Mouse (Mus musculus) hindbrain, embryonic 13.5 days (tissue): ENCODE results near the gene Pfkm. TPM values are rescaled to one million over a fixed set of nuclear protein-coding genes. Genes with fewer than 3 reads are reported as not detected.

Source experiments
- ATAC-seq: fragments of 200-750 bp; cut with Nextera tagmentation; 2 replicates; pipeline ENCODE4 v1.8.0; 2017; ENCODE audit warnings: moderate TSS enrichment; ENCODE audit not compliant: low FRiP score
- H3K27ac ChIP-seq: fragments of 300-500 bp; sonication (generic); 2 replicates; pipeline ENCODE4 v1.5.1; 2015; ENCODE audit warnings: inconsistent platforms, mild to moderate bottlenecking, moderate library complexity
- H3K27me3 ChIP-seq: fragments of 300-500 bp; sonication (generic); 2 replicates; pipeline ENCODE4 v1.6.1; 2015; ENCODE audit warnings: mild to moderate bottlenecking, inconsistent platforms
- H3K36me3 ChIP-seq: fragments of 300-500 bp; sonication (generic); 2 replicates; pipeline ENCODE4 v1.6.1; 2015; ENCODE audit warnings: mild to moderate bottlenecking, inconsistent platforms
- H3K4me1 ChIP-seq: fragments of 300-500 bp; sonication (generic); replicated peaks from 2 replicates; pipeline ENCODE4 v1.6.1; 2015; ENCODE audit warnings: inconsistent platforms
- H3K4me2 ChIP-seq: fragments of 300-500 bp; sonication (generic); 2 replicates; pipeline ENCODE4 v1.6.1; 2015; ENCODE audit warnings: inconsistent platforms, mild to moderate bottlenecking, moderate library complexity
- H3K4me3 ChIP-seq: fragments of 300-500 bp; sonication (generic); 2 replicates; pipeline ENCODE4 v1.5.1; 2015; ENCODE audit warnings: mild to moderate bottlenecking, inconsistent platforms
- H3K9ac ChIP-seq: fragments of 300-500 bp; sonication (generic); 2 replicates; pipeline ENCODE4 v1.6.1; 2015; ENCODE audit warnings: mild to moderate bottlenecking, inconsistent platforms
- H3K9me3 ChIP-seq: fragments of 300-500 bp; sonication (generic); 2 replicates; pipeline ENCODE4 v1.6.1; 2016; ENCODE audit warnings: inconsistent platforms
- WGBS: fragments of 180-500 bp; shearing (Covaris S2); methylation state at CpG from one replicate; pipeline ENCODE4 v1.1.7; 2015; 5-methylcytosine and 5-hydroxymethylcytosine counted together
- polyA plus RNA-seq: library from polyadenylated mRNA; unstranded; fragments of >200 nt; fragmentation: Nextera tagmentation; extraction: Ambion mirVana; gene quantifications from 2 replicates; pipeline ENCODE4 v1.2.1, GENCODE M21; 2015

Gene Pfkm
- polyA plus RNA-seq: 70.1 and 70.2 TPM in 2 replicates

DNA sequence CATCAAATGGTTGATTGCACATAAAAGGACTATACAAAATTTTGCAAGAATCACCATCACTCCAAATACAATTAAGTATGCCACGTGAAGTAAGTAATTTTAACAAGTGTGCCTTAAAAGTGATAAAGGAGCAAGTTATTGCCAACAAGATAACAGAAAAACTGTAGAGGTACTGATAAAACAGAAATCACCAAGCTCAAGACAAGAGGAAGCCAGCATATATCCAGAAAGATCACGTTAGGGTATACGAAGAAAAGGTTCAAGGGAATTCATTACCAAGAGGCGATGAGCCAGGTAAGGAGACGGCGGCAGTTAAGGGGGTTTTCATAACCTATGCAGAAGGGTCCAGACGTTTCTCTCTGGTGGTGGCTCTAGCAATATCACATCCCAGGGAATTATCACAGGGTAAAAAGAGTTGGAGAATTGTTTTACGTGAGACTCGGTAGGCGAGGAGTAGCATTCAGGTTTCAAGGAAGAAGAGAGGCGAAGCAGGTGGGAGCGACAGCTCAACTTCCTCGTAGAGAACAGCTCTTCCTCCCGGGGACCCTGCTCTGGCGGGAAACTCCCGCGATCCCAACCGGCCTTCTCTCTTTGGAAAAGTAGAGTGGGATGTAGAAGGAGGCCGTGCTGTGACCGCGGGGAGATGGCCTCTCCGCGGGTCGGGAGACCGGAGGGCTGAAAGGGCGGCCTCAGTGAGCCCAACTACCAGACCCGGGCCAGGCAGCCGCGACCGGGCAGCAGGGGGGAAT, at the start of gene Pfkm:
Gene Pfkm (plus strand): TSS at position 218 of the 749 bp plus-strand sequence.
- no peak for ATAC-seq
- no peaks in the 10 kb centered on the region for H3K27me3 ChIP-seq
- peak within 1 kb of the TSS; percentile 95 for H3K27ac ChIP-seq
- H3K9ac ChIP-seq: peak within 1 kb of the TSS; percentile 92
- no peaks in the 10 kb centered on the region for H3K9me3 ChIP-seq
- under 1% methylated on average over 30 of the region's 30 CpGs for WGBS
- H3K4me3 ChIP-seq: peak within 1 kb of the TSS; percentile 89
- H3K36me3 ChIP-seq: peaks cover 9% of the 10 kb centered on the region; the same call in 1 of the 2 replicates
- peaks cover 21% of the 10 kb centered on the region for H3K4me1 ChIP-seq
- peak within 1 kb of the TSS; percentile 76 for H3K4me2 ChIP-seq

DNA sequence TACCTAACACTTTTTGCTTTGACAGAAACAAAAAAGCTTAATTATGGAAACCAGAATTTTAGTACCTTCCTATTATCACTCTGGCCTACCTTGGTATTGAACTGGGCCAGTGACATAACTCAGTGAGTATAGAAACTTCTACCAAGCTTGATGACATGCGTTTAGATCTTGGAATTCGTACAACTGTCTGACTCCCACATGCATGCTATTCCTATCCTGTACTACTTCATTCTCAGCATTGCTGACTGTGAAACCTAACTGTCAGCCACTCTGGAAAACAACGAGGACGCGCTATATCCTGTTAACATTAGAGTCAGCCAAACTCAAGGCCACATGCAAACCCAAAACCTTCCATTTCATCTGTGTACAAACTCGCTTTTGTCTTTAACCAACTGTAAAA, 48.4 kb upstream of the Pfkm start:
- Histone ChIP-seq H3K4me3 (no peak overlapping the region), H3K9ac (no peak overlapping the region), H3K9me3 (0 out of 2 replicates have a peak, but pooled peaks cover 5% of the 10 kb centered on the region), H3K36me3 (peaks cover 91% of the 10 kb centered on the region), H3K27me3 (no peaks in the 10 kb centered on the region), H3K27ac (no peak overlapping the region), H3K4me1 (no peaks in the 10 kb centered on the region), H3K4me2 (no peak overlapping the region)
- no peak for ATAC-seq
- 97% methylated on average over 6 of the region's 6 CpGs for WGBS

DNA sequence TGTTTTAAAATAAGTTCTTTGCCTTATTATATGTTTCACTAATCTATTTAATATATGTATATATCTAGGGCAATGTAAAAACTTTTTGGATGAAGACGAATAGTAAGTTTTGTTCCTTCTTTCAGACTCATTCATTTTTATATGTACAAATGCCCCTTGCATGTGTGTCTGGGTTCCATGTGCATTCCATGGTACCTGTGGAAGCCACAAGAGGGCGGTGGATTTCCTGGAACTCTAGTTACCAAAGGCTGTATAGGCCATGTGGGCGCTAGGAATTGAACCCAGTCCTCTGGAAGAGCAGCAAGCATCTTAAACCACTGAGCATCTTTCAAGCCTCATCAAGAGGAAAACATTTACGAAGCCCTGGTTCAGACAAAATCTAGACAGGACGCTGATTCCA, 48.0 kb upstream of the Pfkm start:
- Histone ChIP-seq H3K4me1 (no peaks in the 10 kb centered on the region), H3K27me3 (no peaks in the 10 kb centered on the region), H3K4me3 (no peak overlapping the region), H3K36me3 (peaks cover 91% of the 10 kb centered on the region), H3K4me2 (no peak overlapping the region), H3K9ac (no peak overlapping the region), H3K9me3 (0 out of 2 replicates have a peak, but pooled peaks cover 5% of the 10 kb centered on the region), H3K27ac (no peak overlapping the region)
- 94% methylated on average over 5 of the region's 5 CpGs for WGBS
- ATAC-seq: no peak

DNA sequence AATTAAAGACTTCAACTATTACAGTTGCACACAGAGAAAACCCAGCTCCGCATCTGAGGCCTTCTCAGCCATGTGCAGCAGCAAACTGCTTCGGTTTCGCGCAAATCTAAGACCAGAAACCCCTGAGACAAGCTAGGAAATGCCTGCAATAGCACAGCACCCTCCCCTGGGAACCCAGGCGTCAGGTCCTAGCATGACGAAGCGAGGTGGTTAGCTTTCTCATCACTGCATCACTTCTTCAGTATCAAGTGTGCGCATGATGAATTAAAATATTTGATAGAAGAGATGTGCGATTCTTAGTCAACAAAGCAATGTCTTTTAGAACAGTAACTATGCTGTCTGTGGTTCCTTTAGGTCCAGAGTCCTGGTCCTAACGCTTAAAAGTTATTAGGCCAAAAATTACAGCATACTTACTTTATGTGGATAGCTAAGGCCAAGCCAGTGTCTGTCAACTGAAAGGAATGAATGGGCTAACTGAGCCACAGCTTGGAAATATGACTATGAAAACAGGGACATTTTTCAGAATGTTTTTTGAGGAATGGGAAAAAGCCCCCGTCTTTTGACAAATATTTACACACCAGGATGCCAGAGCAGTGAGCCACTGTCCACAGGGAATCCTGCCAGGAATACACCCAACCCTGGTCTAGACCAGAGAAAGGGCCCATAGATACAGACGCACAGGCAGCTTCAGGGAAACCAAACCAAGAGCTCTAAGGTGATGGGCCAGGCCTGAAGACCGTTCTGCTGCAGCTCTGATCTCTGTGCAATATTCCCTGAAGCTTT, 43.3 kb upstream of the Pfkm start:
- H3K4me2 ChIP-seq: no peak overlapping the region
- peaks cover 83% of the 10 kb centered on the region for H3K36me3 ChIP-seq
- H3K9ac ChIP-seq: no peak overlapping the region
- no peaks in the 10 kb centered on the region for H3K4me1 ChIP-seq
- 0 out of 2 replicates have a peak, but pooled peaks cover 5% of the 10 kb centered on the region for H3K9me3 ChIP-seq
- ATAC-seq: no peak
- H3K4me3 ChIP-seq: no peak overlapping the region
- 89% methylated on average over 13 of the region's 13 CpGs for WGBS
- H3K27me3 ChIP-seq: no peaks in the 10 kb centered on the region
- H3K27ac ChIP-seq: no peak overlapping the region

DNA sequence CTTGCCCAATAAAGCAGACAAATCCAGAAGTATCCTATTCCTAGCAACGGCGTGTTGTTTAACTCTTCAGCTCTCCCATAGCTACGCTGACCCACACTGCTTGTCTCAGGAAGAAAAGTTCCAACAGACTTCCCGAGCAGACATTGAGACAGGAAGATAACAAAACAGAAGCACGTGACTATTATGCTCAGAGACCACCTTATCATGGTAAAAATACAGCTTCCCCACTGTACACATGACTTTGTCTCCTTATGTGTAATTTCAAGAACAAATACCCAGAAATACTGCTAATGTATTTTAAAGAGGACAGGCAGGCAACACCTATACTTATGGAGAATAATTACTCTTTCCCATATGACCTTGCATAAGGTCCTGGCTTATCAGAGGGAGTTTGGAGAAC, 40.7 kb upstream of the Pfkm start:
- Histone ChIP-seq H3K4me1 (no peaks in the 10 kb centered on the region), H3K4me3 (no peak overlapping the region), H3K27ac (no peak overlapping the region), H3K9me3 (no peaks in the 10 kb centered on the region), H3K4me2 (no peak overlapping the region), H3K36me3 (peaks cover 68% of the 10 kb centered on the region), H3K27me3 (no peaks in the 10 kb centered on the region), H3K9ac (no peak overlapping the region)
- no peak for ATAC-seq
- WGBS: 93% methylated on average over 5 of the region's 5 CpGs

DNA sequence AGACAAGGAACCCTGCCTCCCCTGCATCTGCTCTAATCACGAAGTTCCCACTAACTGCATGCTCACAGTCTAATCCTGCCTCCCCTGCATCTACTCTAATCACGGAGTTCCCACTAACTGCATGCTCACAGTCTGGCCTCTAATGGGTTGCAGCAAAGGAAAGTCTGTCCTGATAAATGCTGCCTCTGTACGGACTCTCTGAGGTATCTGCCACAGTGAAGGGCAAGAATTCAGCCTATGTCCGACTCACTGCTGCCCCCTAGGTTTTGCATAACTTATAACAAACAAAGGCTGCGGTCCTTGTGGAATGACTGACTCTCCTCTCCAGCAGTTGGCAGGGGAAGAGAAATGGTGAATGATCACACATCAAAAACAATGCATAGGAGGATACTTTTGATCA, 37.1 kb upstream of the Pfkm start:
- Histone ChIP-seq H3K27ac (no peak overlapping the region), H3K9ac (no peak overlapping the region), H3K4me2 (no peak overlapping the region), H3K9me3 (no peaks in the 10 kb centered on the region), H3K4me3 (no peak overlapping the region), H3K27me3 (no peaks in the 10 kb centered on the region), H3K36me3 (peaks cover 59% of the 10 kb centered on the region), H3K4me1 (no peaks in the 10 kb centered on the region)
- no peak for ATAC-seq
- WGBS: 34% methylated on average over 5 of the region's 5 CpGs

DNA sequence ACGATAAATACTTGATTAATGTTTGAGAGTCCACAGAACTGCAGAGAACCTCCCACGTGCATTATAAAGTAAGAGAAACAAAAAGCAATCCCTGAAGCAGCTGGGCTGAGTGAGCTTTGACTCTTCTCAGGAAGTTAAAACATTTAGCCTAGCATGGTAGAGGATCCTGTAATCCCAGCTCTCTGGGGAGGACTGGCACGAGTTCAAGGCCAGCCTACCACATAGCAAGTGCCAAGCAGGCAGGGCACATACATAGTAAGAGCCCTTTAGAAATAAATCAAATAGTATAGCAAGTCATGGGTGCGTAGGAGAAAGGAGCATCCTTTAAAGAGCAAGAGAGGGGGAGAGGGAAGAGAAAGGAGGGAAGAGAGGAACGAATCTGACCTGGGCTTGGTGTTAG, 26.5 kb upstream of the Pfkm start:
- no peaks in the 10 kb centered on the region for H3K27me3 ChIP-seq
- no peak overlapping the region for H3K9ac ChIP-seq
- no peak overlapping the region for H3K27ac ChIP-seq
- no peak overlapping the region for H3K4me3 ChIP-seq
- H3K36me3 ChIP-seq: peaks cover 77% of the 10 kb centered on the region
- no peaks in the 10 kb centered on the region for H3K9me3 ChIP-seq
- ATAC-seq: no peak
- no peak overlapping the region for H3K4me2 ChIP-seq
- no peaks in the 10 kb centered on the region for H3K4me1 ChIP-seq
- WGBS: 93% methylated on average over 5 of the region's 5 CpGs

DNA sequence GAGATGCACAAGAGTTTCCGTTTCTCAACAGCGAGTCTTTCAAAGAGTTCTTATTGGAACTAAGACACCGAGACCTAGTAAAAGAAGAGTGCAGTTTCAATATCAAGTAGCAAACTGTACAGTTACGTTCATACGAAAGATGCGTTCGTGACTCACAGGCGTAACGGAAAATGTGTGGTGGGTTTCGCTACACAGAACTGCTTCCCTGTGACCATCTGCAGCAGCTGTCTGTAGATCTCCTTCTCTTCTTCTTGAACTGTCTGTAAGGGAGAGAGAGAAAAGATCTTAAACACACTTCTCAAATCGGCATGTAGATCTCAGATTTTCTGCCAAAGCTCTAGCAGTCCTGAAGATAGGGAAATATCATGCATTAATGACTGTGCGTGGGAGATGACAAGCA, 25.8 kb upstream of the Pfkm start:
- Histone ChIP-seq H3K4me2 (no peak overlapping the region), H3K4me3 (no peak overlapping the region), H3K9ac (no peak overlapping the region), H3K36me3 (peaks cover 72% of the 10 kb centered on the region), H3K4me1 (no peaks in the 10 kb centered on the region), H3K9me3 (no peaks in the 10 kb centered on the region), H3K27me3 (no peaks in the 10 kb centered on the region), H3K27ac (no peak overlapping the region)
- WGBS: 97% methylated on average over 12 of the region's 12 CpGs
- ATAC-seq: no peak

DNA sequence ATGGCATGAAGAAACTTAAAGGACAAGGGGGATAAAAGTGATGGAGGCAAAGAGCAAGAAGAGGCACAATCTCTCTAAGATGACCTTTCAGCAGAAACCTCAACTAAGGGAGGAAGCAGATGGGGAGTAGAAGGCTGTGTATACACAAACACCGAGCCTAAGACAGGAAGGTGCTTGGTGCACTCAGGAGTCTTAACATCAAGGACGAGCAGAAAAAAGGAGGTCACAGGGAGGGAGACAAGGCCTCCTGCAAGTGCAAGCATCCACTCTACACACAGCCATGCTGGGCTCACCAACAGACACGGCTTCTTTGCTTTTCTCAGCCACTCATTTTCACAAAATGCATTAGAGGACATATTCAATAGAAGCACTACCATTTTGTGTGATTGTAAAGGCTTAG, 24.9 kb upstream of the Pfkm start:
- Histone ChIP-seq H3K4me1 (no peaks in the 10 kb centered on the region), H3K4me3 (no peak overlapping the region), H3K4me2 (no peak overlapping the region), H3K27me3 (no peaks in the 10 kb centered on the region), H3K27ac (no peak overlapping the region), H3K9ac (no peak overlapping the region), H3K9me3 (no peaks in the 10 kb centered on the region), H3K36me3 (peaks cover 70% of the 10 kb centered on the region)
- WGBS: 73% methylated on average over 3 of the region's 3 CpGs
- no peak for ATAC-seq

DNA sequence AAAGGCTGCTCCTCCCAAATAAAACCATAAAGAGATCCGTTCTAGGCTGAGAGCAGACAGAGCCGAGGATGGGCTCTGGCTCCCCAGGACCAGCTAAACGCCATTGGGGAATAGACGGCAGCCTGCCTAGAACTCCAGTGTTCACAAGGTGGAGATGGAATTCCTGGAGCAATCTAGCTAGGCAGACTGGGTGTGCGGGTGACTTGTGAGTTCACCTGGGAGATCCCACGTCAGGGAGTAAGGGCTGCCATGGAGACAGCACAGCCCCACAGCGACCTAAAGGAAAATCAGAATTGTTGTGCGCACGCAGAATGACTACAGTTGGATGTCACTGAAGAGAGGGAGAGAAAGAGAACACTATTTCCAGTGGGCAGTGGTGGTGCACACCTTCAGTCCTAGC, 23.9 kb upstream of the Pfkm start:
- Histone ChIP-seq H3K27me3 (no peaks in the 10 kb centered on the region), H3K4me2 (no peak overlapping the region), H3K4me3 (no peak overlapping the region), H3K9ac (no peak overlapping the region), H3K27ac (no peak overlapping the region), H3K36me3 (peaks cover 63% of the 10 kb centered on the region), H3K9me3 (no peaks in the 10 kb centered on the region), H3K4me1 (no peaks in the 10 kb centered on the region)
- WGBS: 90% methylated on average over 9 of the region's 9 CpGs
- ATAC-seq: no peak

DNA sequence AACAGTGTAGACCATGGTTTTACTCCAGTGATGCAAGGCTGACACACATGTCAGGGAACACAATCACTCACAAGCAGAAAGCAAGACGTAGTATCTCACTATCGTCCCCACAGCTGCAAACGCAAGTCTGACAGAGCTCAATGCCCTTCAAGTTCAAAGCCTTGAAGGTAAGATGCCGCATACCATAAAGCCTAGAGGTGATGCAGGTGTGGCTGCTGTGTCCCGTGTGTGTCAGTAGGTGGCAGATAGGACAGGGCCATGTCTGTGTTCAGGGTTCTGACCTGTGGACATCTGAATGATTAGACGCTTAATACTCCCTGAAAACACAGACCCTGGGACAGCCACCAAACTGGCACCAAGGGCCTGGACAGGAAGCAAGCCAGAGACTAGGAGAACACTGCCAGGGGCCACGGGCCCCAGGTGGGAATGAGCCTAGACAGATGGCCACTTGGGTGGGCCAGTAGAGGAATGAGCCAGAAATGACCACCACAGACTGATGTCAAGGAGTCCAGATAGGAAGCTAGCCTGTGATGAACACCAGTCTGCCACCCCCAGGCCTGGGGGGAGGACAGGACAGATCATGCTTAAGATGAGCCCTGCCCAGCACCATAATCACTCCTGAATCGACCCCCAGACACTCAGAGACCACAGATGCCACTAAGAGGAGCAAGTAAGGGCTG, 22.7 kb upstream of the Pfkm start:
- no peak for ATAC-seq
- no peak overlapping the region for H3K27ac ChIP-seq

DNA sequence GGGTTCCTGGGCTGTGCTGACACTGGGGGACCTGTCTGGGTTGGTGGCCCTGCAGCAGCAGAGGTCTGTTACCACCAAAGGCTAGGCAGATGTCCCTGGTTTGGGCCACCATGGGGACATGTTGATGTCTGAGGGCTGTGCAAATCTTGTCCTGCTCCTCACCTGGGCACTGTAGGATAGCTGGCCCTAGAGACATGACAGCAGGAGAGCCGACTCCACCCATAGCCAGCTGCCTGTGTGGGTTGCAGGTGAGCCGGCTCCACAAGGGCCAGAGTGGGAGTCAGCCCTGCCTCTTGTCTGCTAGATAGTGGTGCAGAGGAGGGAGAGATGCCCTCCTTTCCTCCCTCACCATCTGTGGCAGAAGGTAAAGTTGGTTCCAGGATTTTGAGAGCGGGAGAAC, 22.0 kb upstream of the Pfkm start:
- H3K4me1 ChIP-seq: no peaks in the 10 kb centered on the region
- H3K9ac ChIP-seq: no peak overlapping the region
- no peak overlapping the region for H3K4me2 ChIP-seq
- no peak overlapping the region for H3K4me3 ChIP-seq
- no peak overlapping the region for H3K27ac ChIP-seq
- H3K36me3 ChIP-seq: peaks cover 58% of the 10 kb centered on the region
- no peaks in the 10 kb centered on the region for H3K27me3 ChIP-seq
- H3K9me3 ChIP-seq: no peaks in the 10 kb centered on the region
- WGBS: 95% methylated on average over 3 of the region's 3 CpGs
- no peak for ATAC-seq

More for the DNA sequence above, 22.7 kb upstream of the Pfkm start:
- Histone ChIP-seq H3K36me3 (peaks cover 58% of the 10 kb centered on the region), H3K4me1 (no peaks in the 10 kb centered on the region), H3K9ac (no peak overlapping the region), H3K4me2 (no peak overlapping the region), H3K4me3 (no peak overlapping the region), H3K9me3 (no peaks in the 10 kb centered on the region), H3K27me3 (no peaks in the 10 kb centered on the region)
- WGBS: 94% methylated on average over 8 of the region's 8 CpGs
